Mouse (Mus musculus): Measurements from ENCODE around the gene Gng13. TPM values are rescaled to one million over a fixed set of nuclear protein-coding genes. Genes with fewer than 3 reads are reported as not detected.

Gng13 gene
- polyA plus RNA-seq (2021; fragmentation: Nextera tagmentation), result 835 and 992 TPM in 2 replicates
- long read RNA-seq, experiment 1, transcript Gng13-201 (3 exons, 347 nt), result major isoform, 63 of 64 reads
- long read RNA-seq, experiment 1, partial matches to known transcripts, result 0 of 64 reads
- long read RNA-seq, experiment 1, other reads (novel, unspliced or antisense), result 0 of 64 reads
- long read RNA-seq, experiment 2, transcript Gng13-202 (3 exons, 719 nt), result minor isoform, 10 of 322 reads
- long read RNA-seq, experiment 2, transcript Gng13-201 (3 exons, 347 nt), result major isoform, 306 of 322 reads
- long read RNA-seq, experiment 2, partial matches to known transcripts, result 5 of 322 reads
- long read RNA-seq, experiment 2, other reads (novel, unspliced or antisense), result 1 of 322 reads

GRCm38 (mm10) chr17:25716711-25717637, at the start of gene Gng13:
TSS of gene Gng13 (plus strand) at chr17:25717171.

GRCm38 (mm10) chr17:25727265-25728008, 10.5 kb downstream of the Gng13 start, which contains the start of the genes Chtf18 and Rpusd1:
TSS of gene Chtf18 (minus strand) at chr17:25727419.
TSS of gene Rpusd1 (plus strand) at chr17:25727670.

DNA sequence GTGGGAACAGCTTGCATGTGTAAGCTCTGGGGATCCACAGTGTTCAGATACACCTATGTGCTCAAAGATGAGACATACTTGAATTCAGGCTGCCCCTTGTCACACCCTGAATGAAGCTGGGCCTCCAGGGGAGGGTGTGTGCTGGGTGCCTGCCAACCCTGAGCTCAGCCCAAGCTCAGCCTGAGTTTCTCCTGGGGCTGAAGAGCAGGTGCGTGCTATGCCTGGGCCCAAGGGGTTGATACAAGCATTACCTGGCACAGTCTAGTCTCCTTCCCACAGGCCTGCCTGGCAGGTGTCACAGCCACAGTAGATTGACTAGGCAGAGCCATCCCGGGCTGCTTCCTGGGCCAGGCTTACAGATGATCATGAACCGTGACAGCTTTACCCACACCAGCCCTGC, 18.8 kb downstream of the Gng13 start, which contains the start of gene Mslnl:
TSS of gene Mslnl (plus strand) at position 298 of the 400 bp plus-strand sequence.

GRCm38 (mm10) chr17:25754241-25754640, 37.3 kb downstream of the Gng13 start, which contains the start of gene Msln:
TSS of gene Msln (minus strand) at chr17:25754378.

Other genes with a start within 250 kb of the Gng13 start
- gene Sstr5, start 219.9 kb upstream of the Gng13 start, polyA plus RNA-seq (2021; fragmentation: Nextera tagmentation), result 0.23 and 0.34 TPM in 2 replicates
- gene Sox8, start 146.5 kb upstream of the Gng13 start, polyA plus RNA-seq (2021; fragmentation: Nextera tagmentation), result 40.9 and 69.8 TPM in 2 replicates
- 27.9 and 28.9 TPM in 2 replicates for gene Lmf1, start 138.1 kb upstream of the Gng13 start, polyA plus RNA-seq (2021; fragmentation: Nextera tagmentation)
- 0.97 and 1.5 TPM in 2 replicates for gene Chtf18, start 10.2 kb downstream of the Gng13 start, polyA plus RNA-seq (2021; fragmentation: Nextera tagmentation)
- gene Rpusd1, start 10.5 kb downstream of the Gng13 start, polyA plus RNA-seq (2021; fragmentation: Nextera tagmentation), result 59.3 and 64.4 TPM in 2 replicates
- gene Mslnl, start 18.9 kb downstream of the Gng13 start, polyA plus RNA-seq (2021; fragmentation: Nextera tagmentation), result 0.20 and 0.21 TPM in 2 replicates
- 0.72 and 1.0 TPM in 2 replicates for gene Msln, start 37.2 kb downstream of the Gng13 start, polyA plus RNA-seq (2021; fragmentation: Nextera tagmentation)
- gene Narfl, start 56.6 kb downstream of the Gng13 start, polyA plus RNA-seq (2021; fragmentation: Nextera tagmentation), result 27.4 and 37.4 TPM in 2 replicates
- 114 and 123 TPM in 2 replicates for gene Haghl, start 68.5 kb downstream of the Gng13 start, polyA plus RNA-seq (2021; fragmentation: Nextera tagmentation)
- gene Ccdc78, start 69.4 kb downstream of the Gng13 start, polyA plus RNA-seq (2021; fragmentation: Nextera tagmentation), result 0.31 and 0.39 TPM in 2 replicates
- 147 and 187 TPM in 2 replicates for gene Fam173a, start 75.7 kb downstream of the Gng13 start, polyA plus RNA-seq (2021; fragmentation: Nextera tagmentation)
- gene AC134908.4, start 78.5 kb downstream of the Gng13 start, polyA plus RNA-seq (2021; fragmentation: Nextera tagmentation), result 4.0 and 5.4 TPM in 2 replicates
- 11.7 and 12.8 TPM in 2 replicates for gene Metrn, start 80.0 kb downstream of the Gng13 start, polyA plus RNA-seq (2021; fragmentation: Nextera tagmentation)
- gene Fbxl16, start 91.9 kb downstream of the Gng13 start, polyA plus RNA-seq (2021; fragmentation: Nextera tagmentation), result 213 and 331 TPM in 2 replicates
- gene Wdr24, start 106.5 kb downstream of the Gng13 start, polyA plus RNA-seq (2021; fragmentation: Nextera tagmentation), result 12.1 and 16.0 TPM in 2 replicates
- gene Jmjd8, start 111.7 kb downstream of the Gng13 start, polyA plus RNA-seq (2021; fragmentation: Nextera tagmentation), result 31.5 and 33.5 TPM in 2 replicates
- gene Stub1, start 116.2 kb downstream of the Gng13 start, polyA plus RNA-seq (2021; fragmentation: Nextera tagmentation), result 348 and 416 TPM in 2 replicates
- 10.7 and 55.8 TPM in 2 replicates for gene Rhbdl1, start 120.1 kb downstream of the Gng13 start, polyA plus RNA-seq (2021; fragmentation: Nextera tagmentation)
- gene Gm20683, start 124.6 kb downstream of the Gng13 start, polyA plus RNA-seq (2021; fragmentation: Nextera tagmentation), result 1.4 and 5.1 TPM in 2 replicates
- 7.3 and 8.2 TPM in 2 replicates for gene Rhot2, start 127.7 kb downstream of the Gng13 start, polyA plus RNA-seq (2021; fragmentation: Nextera tagmentation)
- gene Wdr90, start 144.3 kb downstream of the Gng13 start, polyA plus RNA-seq (2021; fragmentation: Nextera tagmentation), result 1.5 and 2.0 TPM in 2 replicates
- gene Mcrip2, start 151.6 kb downstream of the Gng13 start, polyA plus RNA-seq (2021; fragmentation: Nextera tagmentation), result 35.6 and 38.4 TPM in 2 replicates
- 65.7 and 79.7 TPM in 2 replicates for gene Mettl26, start 157.9 kb downstream of the Gng13 start, polyA plus RNA-seq (2021; fragmentation: Nextera tagmentation)
- 0.06 and 0.07 TPM in 2 replicates for gene Wfikkn1, start 163.7 kb downstream of the Gng13 start, polyA plus RNA-seq (2021; fragmentation: Nextera tagmentation)
- 8.7 and 18.7 TPM in 2 replicates for gene Rab40c, start 202.6 kb downstream of the Gng13 start, polyA plus RNA-seq (2021; fragmentation: Nextera tagmentation)
- gene Pigq, start 227.8 kb downstream of the Gng13 start, polyA plus RNA-seq (2021; fragmentation: Nextera tagmentation), result 94.5 and 96.0 TPM in 2 replicates
- gene Nhlrc4, start 227.8 kb downstream of the Gng13 start, polyA plus RNA-seq (2021; fragmentation: Nextera tagmentation), result 0.26 and 0.48 TPM in 2 replicates
- 0.49 and 0.78 TPM in 2 replicates for gene A930017K11Rik, start 235.4 kb downstream of the Gng13 start, polyA plus RNA-seq (2021; fragmentation: Nextera tagmentation)

All from left cerebral cortex, adult 6 months (tissue).